Mouse (Mus musculus) left cerebral cortex, adult 18-20 months (tissue): ENCODE measurements at regions not wholly inside any gene's neighbourhood (a gene's known extent, or its start where the extent isn't known, plus 50 kb on each side); places are given as distances from the start of the nearest gene placed in this dataset.
A peak's percentile ranks its signal among the peaks of the same experiment; 100 is the strongest.

Experiments used
- DNase-seq, 2 experiments: peaks; one replicate each; pipeline ENCODE4 v3.0.0; 2021 to 2022; ENCODE audit warnings: low spot score in 2 of 2, mixed read lengths in 1 of 2

GRCm38 (mm10) chr3:143495389-143495788 is 613.6 kb upstream of the Pkn2 start:
- DNase-seq = no peak

GRCm38 (mm10) chr3:143477916-143478610 is 596.3 kb upstream of the Pkn2 start:
- no peak for DNase-seq

GRCm38 (mm10) chr3:143475461-143475860 is 593.7 kb upstream of the Pkn2 start:
- DNase-seq = no peak

GRCm38 (mm10) chr3:143447005-143447709 is 565.4 kb upstream of the Pkn2 start:
- DNase-seq = no peak

- DNase-seq = no peak
These were observed 535.6 kb upstream of the Pkn2 start for GRCm38 (mm10) chr3:143417401-143417800.

GRCm38 (mm10) chr3:143411655-143412054 is 529.9 kb upstream of the Pkn2 start:
- no peak for DNase-seq

GRCm38 (mm10) chr3:143398966-143399365 is 517.2 kb upstream of the Pkn2 start:
- no peak for DNase-seq

GRCm38 (mm10) chr3:143384357-143384756 is 502.6 kb upstream of the Pkn2 start:
- DNase-seq = peak; percentile 68 to 75

- peak; percentile 71 to 78 for DNase-seq
These were observed 497.4 kb upstream of the Pkn2 start for GRCm38 (mm10) chr3:143379193-143379592.

- no peak for DNase-seq
These were observed 495.6 kb upstream of the Pkn2 start for GRCm38 (mm10) chr3:143377446-143377845.

GRCm38 (mm10) chr3:143375527-143376061 is 493.8 kb upstream of the Pkn2 start:
- DNase-seq = no peak

- no peak for DNase-seq
These were observed 491.7 kb upstream of the Pkn2 start for GRCm38 (mm10) chr3:143373501-143373900.

GRCm38 (mm10) chr3:143369002-143369401 is 487.2 kb upstream of the Pkn2 start:
- DNase-seq = no peak

- DNase-seq = no peak
These were observed 458.2 kb upstream of the Pkn2 start for GRCm38 (mm10) chr3:143340032-143340431.

GRCm38 (mm10) chr3:143333339-143333738 is 451.5 kb upstream of the Pkn2 start:
- DNase-seq = no peak

- DNase-seq = no peak
These were observed 446.7 kb upstream of the Pkn2 start for GRCm38 (mm10) chr3:143328521-143328920.

GRCm38 (mm10) chr3:143327652-143328051 is 445.8 kb upstream of the Pkn2 start:
- no peak for DNase-seq

- peak; percentile 82 to 92 for DNase-seq
These were observed 434.7 kb upstream of the Pkn2 start for GRCm38 (mm10) chr3:143316457-143316856.

GRCm38 (mm10) chr3:143291793-143292192 is 410.0 kb upstream of the Pkn2 start:
- peak; percentile 27 to 56 for DNase-seq

- DNase-seq = peak; percentile 38 to 59
These were observed 382.3 kb upstream of the Pkn2 start for GRCm38 (mm10) chr3:143264132-143264531.

GRCm38 (mm10) chr3:143252643-143253042 is 370.8 kb upstream of the Pkn2 start:
- DNase-seq = no peak

- DNase-seq = no peak
These were observed 370.2 kb upstream of the Pkn2 start for GRCm38 (mm10) chr3:143252008-143252407.
